Mouse (Mus musculus): Measurements from ENCODE around the gene H3f3a.

GRCm38 (mm10) chr1:180752115-180752514 lies 61.6 kb downstream of the H3f3a start:
- TF ChIP-seq CTCF (IDR thresholded peaks at IDR 0.05; ENCODE audit: extremely low read depth, insufficient read depth, low read length) (no peak), POLR2A (IDR thresholded peaks at IDR 0.05; ENCODE audit: extremely low read depth, insufficient read depth, low read length) (no peak)
